Mouse (Mus musculus) kidney, adult 18-20 months (tissue): ENCODE results near the gene Fam81a.

Experiments
- DNase-seq: peaks from one replicate; pipeline ENCODE4 v3.0.0; 2021

Fam81a gene

GRCm38 (mm10) chr9:70108151-70108550, 34.2 kb downstream of the Fam81a start:
- no peak for DNase-seq

DNA sequence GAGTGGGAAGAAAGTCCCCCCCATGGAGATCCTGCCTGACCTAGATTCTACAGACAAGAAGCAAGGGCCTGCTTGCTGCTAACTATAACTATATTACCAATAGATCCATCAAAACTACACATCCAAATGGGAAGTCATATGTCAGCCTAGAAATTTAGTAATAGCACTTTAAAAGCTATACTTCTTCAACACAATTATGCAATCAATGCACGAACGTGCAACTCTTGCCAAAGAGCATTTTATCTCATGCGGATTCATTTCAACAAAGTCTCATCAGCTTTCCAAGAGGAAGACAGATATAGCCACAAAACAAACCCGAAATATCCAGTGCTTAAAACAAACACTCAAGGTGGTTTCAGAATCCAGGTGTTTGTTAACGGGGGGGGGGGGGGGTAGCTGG, 36.8 kb downstream of the Fam81a start:
- no peak for DNase-seq

DNA sequence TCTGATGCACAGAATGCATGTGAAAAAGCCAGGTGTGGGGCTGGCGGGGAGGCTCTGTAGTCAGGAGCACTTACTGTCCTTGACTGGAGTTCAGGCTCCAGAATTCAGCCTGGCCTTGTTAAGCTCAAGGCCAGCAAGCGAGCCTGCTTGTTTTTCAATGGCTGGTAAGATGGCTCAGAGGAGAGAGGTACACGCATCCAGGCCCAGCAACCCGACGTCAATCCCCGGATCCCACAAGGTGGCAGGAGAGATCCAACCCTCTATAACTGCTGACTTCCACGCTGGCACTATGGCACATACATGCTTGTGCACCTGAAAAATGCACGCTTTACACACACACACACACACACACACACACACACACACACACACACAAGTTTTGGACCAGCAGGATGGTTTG, 39.3 kb downstream of the Fam81a start:
- no peak for DNase-seq

DNA sequence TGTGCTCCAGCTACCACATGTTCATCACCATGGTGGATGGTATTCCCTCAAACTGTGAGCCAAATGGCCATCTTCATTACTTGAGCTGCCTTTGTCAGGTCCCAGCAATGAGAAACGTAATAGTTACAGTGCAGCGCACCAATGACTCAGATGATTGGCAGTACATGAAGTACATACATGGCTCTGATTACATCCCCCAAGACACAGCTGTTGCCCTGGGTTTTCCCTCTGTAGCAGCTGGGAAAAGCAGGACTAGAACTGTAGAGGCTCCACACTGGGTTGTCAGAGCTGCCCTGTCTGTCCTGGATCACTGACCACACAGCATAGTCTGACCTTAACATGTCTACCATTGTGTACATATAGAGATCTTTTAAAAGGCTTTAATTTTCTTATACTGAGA, 44.8 kb downstream of the Fam81a start:
- no peak for DNase-seq

- no peak for DNase-seq
Observed at GRCm38 (mm10) chr9:70095016-70095415, 47.3 kb downstream of the Fam81a start.

DNA sequence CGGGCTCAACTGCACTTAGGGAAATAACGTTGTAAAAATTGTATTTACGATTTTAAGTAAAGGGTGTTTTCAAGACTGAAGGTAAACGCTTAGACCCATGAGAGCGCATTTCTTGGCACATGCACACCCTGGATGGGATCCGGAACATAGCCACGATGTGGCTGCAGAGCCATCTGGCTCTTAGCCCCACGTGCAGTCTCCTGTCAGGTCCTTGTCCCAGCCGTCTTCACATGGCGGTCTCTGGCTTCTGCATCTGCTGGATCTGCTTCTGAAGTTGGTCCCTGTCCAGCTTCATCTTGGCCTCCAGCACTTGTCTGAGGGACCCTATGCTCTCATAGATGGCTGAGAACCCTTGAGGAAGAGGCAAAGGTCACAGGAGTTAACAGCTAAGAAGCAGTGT, 51.8 kb downstream of the Fam81a start:
- no peak for DNase-seq

GRCm38 (mm10) chr9:70088786-70089096, 53.6 kb downstream of the Fam81a start:
- no peak for DNase-seq

DNA sequence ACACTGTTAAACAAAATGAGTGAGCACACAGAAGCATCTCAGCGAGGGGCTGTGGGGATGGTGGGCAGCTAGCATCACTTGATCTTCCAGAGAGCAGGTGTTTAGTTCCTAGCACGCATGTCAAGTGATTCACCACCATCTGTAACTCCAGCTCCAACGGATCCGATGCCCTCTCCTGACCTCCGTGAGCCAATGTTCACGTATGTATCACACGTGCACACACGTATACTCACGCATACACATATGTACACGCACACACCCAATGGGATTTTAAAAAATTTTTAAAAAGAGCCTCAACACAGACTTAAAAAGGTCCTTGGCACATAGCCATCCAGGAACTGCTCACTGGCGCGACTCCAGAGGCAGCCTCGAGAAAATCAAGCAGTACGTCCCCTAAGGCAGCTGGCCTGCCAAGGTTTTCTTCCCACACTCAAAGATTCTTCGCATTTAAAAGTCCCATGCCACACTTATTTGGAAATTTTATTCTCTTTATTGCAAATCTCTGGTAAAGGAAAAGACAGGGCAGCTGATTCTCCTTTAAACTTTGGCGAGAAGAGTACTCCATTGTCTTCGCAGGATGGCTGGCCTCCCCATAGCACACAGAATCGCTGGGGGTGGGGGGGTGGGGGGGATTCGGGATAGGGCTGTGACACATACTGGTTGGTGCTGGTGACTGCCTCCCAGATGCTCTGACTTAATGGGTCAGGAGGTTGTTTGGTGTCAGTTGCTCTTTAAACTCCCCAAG, 54.1 kb downstream of the Fam81a start:
- no peak for DNase-seq

- DNase-seq = no peak
Observed at GRCm38 (mm10) chr9:70087379-70087778, 55.0 kb downstream of the Fam81a start.

GRCm38 (mm10) chr9:70086091-70086490, 56.3 kb downstream of the Fam81a start:
- DNase-seq = no peak

GRCm38 (mm10) chr9:70084107-70084506, 58.3 kb downstream of the Fam81a start:
- DNase-seq = peak; percentile 68

DNA sequence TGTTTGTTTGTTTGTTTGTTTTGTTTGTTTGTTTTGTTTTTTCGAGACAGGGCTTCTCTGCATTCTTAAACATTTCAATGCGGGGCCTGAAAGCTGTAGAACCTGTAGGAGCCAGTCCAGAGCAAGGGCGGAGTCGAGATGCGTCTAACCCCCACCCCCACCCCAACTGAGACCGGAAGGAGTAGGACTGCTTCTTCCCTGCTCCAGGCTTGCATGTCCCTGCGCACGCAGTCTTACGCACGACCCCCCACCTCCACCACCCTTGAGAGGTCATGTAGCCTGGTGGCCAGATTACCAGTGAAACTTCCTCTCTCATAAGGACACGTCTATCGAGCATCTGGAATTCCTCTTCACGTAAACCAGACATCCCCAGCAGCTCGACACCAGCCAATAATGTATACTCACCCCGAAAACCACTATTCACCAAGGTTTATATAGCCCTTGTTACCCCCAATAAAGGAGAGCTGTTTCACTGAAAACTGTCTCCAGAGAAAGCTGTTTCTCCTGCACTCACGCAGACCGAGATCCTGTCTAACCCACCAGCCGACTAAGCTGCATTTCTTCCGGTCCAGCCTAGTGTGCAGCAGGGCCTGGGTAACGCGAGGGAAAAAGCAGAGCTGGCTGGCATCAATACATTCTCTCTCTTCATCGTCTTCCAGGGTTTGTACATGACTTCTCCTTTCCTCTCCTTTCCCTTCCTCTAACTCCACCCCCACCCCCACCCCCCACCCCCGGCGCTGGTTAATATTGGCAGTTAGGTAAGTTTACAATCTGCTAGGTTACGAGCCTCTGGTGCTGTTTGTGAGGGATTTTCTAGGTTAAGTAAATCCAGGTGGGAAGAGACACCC, 59.8 kb downstream of the Fam81a start:
- DNase-seq = no peak

DNA sequence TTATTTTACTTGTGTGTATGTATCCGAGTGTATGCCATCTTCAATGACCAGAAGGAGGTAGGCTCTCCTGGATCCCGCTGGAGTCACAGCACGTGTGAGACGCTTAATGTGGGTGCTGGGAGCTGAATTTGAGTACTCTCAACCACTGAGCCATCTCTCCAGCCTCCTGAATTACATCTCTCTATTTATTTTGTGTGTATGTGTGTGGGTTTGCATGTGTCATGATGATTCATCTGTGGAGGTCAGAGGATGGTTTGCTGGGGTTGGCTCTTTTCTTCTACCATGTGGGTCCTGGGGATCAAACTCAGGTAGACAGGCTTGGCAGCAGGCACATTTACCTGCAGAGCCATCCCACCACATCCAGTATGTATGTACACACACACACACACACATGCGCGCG, 60.6 kb downstream of the Fam81a start:
- no peak for DNase-seq

- DNase-seq = no peak
Observed at GRCm38 (mm10) chr9:70080976-70081375, 61.4 kb downstream of the Fam81a start.

DNA sequence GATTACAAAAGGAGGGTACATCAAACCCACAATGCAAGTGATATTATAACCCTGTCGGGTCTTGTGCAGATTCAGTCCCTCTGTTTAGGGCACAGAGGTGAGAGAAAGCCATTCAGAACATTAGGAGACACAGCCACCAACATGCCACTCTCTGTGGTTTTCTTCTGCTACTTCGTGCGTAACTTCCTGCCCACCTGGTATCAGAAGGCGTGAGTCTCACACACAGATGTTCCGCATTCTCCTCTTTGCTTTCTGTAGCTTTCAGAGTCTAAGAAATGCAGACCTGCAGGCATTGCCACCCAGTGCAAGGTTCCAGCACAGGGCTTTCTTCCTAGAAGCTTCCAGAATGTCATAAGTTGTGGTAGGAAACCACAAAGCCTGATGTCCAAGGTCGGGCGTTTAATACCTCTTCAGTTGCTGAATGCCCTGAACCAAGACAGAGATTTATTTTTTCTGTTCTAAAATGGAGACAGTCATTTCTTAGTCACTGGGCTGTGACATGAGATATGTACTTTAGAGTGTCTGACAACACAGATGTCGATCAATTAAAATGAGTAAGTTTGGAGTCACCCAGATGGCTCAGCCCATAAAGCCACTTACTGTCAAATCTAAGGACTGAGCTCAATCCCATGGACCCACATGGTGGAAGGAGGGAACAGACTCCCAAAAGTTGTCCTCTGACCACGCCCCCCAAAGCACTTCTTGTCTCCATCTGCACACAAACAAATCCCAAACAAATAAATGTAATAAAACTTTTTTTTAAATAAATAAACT, 62.1 kb downstream of the Fam81a start:
- DNase-seq = no peak

DNA sequence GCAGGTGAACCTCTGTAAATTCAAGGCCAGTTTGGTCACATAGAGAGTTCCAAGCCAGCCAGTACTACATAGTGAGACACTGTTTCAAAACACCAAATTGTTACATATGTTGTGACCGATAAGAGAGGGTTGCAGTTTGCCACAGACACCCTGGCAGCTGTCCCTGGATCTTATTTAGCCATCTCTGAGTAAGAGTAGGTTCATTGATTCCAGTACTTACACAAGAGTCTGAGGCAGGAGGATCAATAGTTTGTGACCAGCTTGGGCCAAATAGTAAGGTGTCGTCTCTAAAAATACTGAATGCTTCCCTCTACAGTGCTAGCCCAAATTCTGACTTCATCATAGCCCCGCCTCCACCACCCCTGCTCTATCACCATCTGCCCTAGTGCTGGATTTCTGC, 64.3 kb downstream of the Fam81a start:
- no peak for DNase-seq

GRCm38 (mm10) chr9:70077170-70077569, 65.2 kb downstream of the Fam81a start:
- DNase-seq = no peak

GRCm38 (mm10) chr9:70072387-70072786, 70.0 kb downstream of the Fam81a start:
- no peak for DNase-seq

- DNase-seq = no peak
Observed at GRCm38 (mm10) chr9:70069961-70070435, 72.4 kb downstream of the Fam81a start.

GRCm38 (mm10) chr9:70067497-70067896, 74.9 kb downstream of the Fam81a start:
- DNase-seq = no peak

- no peak for DNase-seq
Observed at GRCm38 (mm10) chr9:70062012-70062411, 80.3 kb downstream of the Fam81a start.

GRCm38 (mm10) chr9:70053411-70053810, 88.9 kb downstream of the Fam81a start:
- no peak for DNase-seq

GRCm38 (mm10) chr9:70052730-70053129, 89.6 kb downstream of the Fam81a start:
- no peak for DNase-seq

DNA sequence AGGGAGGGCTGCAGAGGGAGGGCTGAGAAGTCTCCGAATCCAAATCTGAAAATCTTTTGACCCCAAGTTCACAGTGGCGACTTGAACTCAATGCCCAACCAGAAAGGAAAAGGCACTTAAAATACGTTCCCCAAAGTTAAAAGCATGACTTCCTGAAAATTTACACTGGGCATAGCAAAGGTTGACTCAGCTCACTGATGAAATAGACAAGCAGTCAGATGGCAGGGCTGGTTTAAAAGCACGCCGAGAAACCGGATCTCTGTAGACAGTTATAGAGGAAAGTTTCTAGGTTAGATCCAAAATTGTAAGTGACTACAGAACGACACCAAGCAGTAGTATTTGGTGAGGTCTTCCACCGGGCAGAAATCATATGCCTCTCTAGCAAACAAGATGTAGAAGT, 92.5 kb downstream of the Fam81a start:
- DNase-seq = no peak
